Mouse (Mus musculus) large intestine, adult 2 months (tissue): ENCODE results near the gene Zfp595. TPM values are rescaled to one million over a fixed set of nuclear protein-coding genes. Genes with fewer than 3 reads are reported as not detected.
"Not testable (repeated sequence)": the region's sequence is repeated elsewhere in the genome, so short reads cannot be mapped to it uniquely, and the experiment has no call there.

ENCODE experiments used
- DNase-seq: peaks from one replicate; pipeline ENCODE4 v3.0.0-alpha.2; 2012; ENCODE audit warnings: low read depth, low spot score
- WGBS: fragments of 180-500 bp; shearing (Covaris S2); methylation state at CpG from one replicate; pipeline ENCODE4 v1.1.7; 2018; 5-methylcytosine and 5-hydroxymethylcytosine counted together
- polyA plus RNA-seq: library from polyadenylated mRNA; depleted of rRNA; stranded (reverse); fragments of >200 nt; gene quantifications from 2 replicates; pipeline ENCODE4 v1.2.3, GENCODE M21; 2012; rRNA removed

The Zfp595 gene
- polyA plus RNA-seq = 0.71 and 0.99 TPM in 2 replicates

- 3% methylated on average over 17 of the region's 17 CpGs for WGBS
- DNase-seq = peak; percentile 92
Measured at GRCm38 (mm10) chr13:67332019-67332724, at the start of gene Zfp595. Zfp595 (minus strand) TSS chr13:67332570.

GRCm38 (mm10) chr13:67376255-67376654 lies 43.9 kb upstream of the Zfp595 start:
- DNase-seq = not testable (repeated sequence)
- WGBS = 71% methylated on average over 3 of the region's 3 CpGs

GRCm38 (mm10) chr13:67375050-67375911 lies 42.9 kb upstream of the Zfp595 start, which contains the start of the genes Gm28041 and Zfp456:
Gm28041 (minus strand) TSS chr13:67375733.
Zfp456 (minus strand) TSS chr13:67375810.
- DNase-seq = peak; percentile 74
- 10% methylated on average over 15 of the region's 15 CpGs for WGBS

GRCm38 (mm10) chr13:67360131-67360744 lies 27.9 kb upstream of the Zfp595 start, which contains the start of the genes Gm28044 and Zfp953:
Gm28044 (minus strand) TSS chr13:67360536.
Zfp953 (minus strand) TSS chr13:67360605.
- under 1% methylated on average over 15 of the region's 15 CpGs for WGBS
- DNase-seq = peak; percentile 94

- DNase-seq = no peak
Measured at GRCm38 (mm10) chr13:67351854-67352253, 19.5 kb upstream of the Zfp595 start.

GRCm38 (mm10) chr13:67343422-67343821 lies 11.1 kb upstream of the Zfp595 start:
- DNase-seq = no peak
- WGBS = 95% methylated on average over 2 of the region's 2 CpGs

GRCm38 (mm10) chr13:67332877-67333276 lies 507 bp upstream of the Zfp595 start:
- no peak for DNase-seq
- 63% methylated on average over 1 of the region's 1 CpGs for WGBS

- WGBS = 17% methylated on average over 5 of the region's 5 CpGs
- peak; percentile 10 for DNase-seq
Measured at GRCm38 (mm10) chr13:67306718-67307117, 25.7 kb downstream of the Zfp595 start.

- peak; percentile 85 for DNase-seq
- WGBS = 3% methylated on average over 16 of the region's 16 CpGs
Measured at GRCm38 (mm10) chr13:67305822-67306672, 26.3 kb downstream of the Zfp595 start, which contains the start of gene Zfp457. Zfp457 (minus strand) TSS chr13:67306485.

- WGBS = 39% methylated on average over 7 of the region's 7 CpGs
- peak; percentile 35 for DNase-seq
Measured at GRCm38 (mm10) chr13:67278314-67278713, 54.1 kb downstream of the Zfp595 start, which contains the start of gene Zfp458. Zfp458 (minus strand) TSS chr13:67278466.

GRCm38 (mm10) chr13:67269383-67270065 lies 62.8 kb downstream of the Zfp595 start:
- DNase-seq = not testable (repeated sequence)

GRCm38 (mm10) chr13:67268568-67269369 lies 63.6 kb downstream of the Zfp595 start:
- peak; percentile 89 for DNase-seq
- 4% methylated on average over 18 of the region's 18 CpGs for WGBS

More at GRCm38 (mm10) chr13:67269383-67270065, 62.8 kb downstream of the Zfp595 start:
- WGBS = 31% methylated on average over 8 of the region's 9 CpGs

Other genes with a start within 250 kb of the Zfp595 start
- gene Zfp708, start 234.6 kb downstream of the Zfp595 start, polyA plus RNA-seq = not detected in 2 replicates
- 2.8 and 3.4 TPM in 2 replicates for gene Gm28557, start 224.0 kb downstream of the Zfp595 start, polyA plus RNA-seq
- 0.09 and 0.19 TPM in 2 replicates for gene Rslcan18, start 216.3 kb downstream of the Zfp595 start, polyA plus RNA-seq
- 0.16 and 0.26 TPM in 2 replicates for gene Zfp759, start 210.9 kb downstream of the Zfp595 start, polyA plus RNA-seq
- 1.4 and 1.7 TPM in 2 replicates for gene Rsl1, start 159.4 kb downstream of the Zfp595 start, polyA plus RNA-seq
- gene Zfp455, start 138.1 kb downstream of the Zfp595 start, polyA plus RNA-seq = 0.21 and 0.32 TPM in 2 replicates
- 0.27 and 0.31 TPM in 2 replicates for gene Zfp458, start 54.1 kb downstream of the Zfp595 start, polyA plus RNA-seq
- gene Zfp457, start 26.1 kb downstream of the Zfp595 start, polyA plus RNA-seq = 0.67 and 0.92 TPM in 2 replicates
- not detected in 2 replicates for gene Gm28044, start 28.0 kb upstream of the Zfp595 start, polyA plus RNA-seq
- gene Zfp953, start 28.0 kb upstream of the Zfp595 start, polyA plus RNA-seq = 0.38 and 0.42 TPM in 2 replicates
- 0.25 TPM in 1 of 2 replicates, not detected in the other for gene Gm28041, start 43.2 kb upstream of the Zfp595 start, polyA plus RNA-seq
- gene Zfp456, start 43.2 kb upstream of the Zfp595 start, polyA plus RNA-seq = 0.27 and 0.31 TPM in 2 replicates
- gene Zfp429, start 67.2 kb upstream of the Zfp595 start, polyA plus RNA-seq = 2.8 and 5.0 TPM in 2 replicates
- gene Zfp459, start 88.8 kb upstream of the Zfp595 start, polyA plus RNA-seq = 0.49 and 0.74 TPM in 2 replicates
- gene Zfp874a, start 119.1 kb upstream of the Zfp595 start, polyA plus RNA-seq = 0.43 and 0.82 TPM in 2 replicates
- gene Zfp874b, start 151.7 kb upstream of the Zfp595 start, polyA plus RNA-seq = 0.58 and 2.4 TPM in 2 replicates
- 0.69 and 1.2 TPM in 2 replicates for gene Zfp58, start 168.0 kb upstream of the Zfp595 start, polyA plus RNA-seq
- not detected in 2 replicates for gene Gm26965, start 193.6 kb upstream of the Zfp595 start, polyA plus RNA-seq
- gene Zfp87, start 193.6 kb upstream of the Zfp595 start, polyA plus RNA-seq = 11.9 and 21.7 TPM in 2 replicates
- 0.99 and 2.7 TPM in 2 replicates for gene Zfp748, start 221.3 kb upstream of the Zfp595 start, polyA plus RNA-seq